Mouse (Mus musculus) forelimb bud, embryonic 11.5 days (tissue): ENCODE results near the gene Cpa4.

Experiments used
- DNase-seq: peaks from one replicate; pipeline ENCODE4 v3.0.0-alpha.2; 2012; ENCODE audit warnings: low read depth, low spot score

The Cpa4 gene

GRCm38 (mm10) chr6:30568069-30568468, at the start of gene Cpa4:
Gene Cpa4 (plus strand): TSS chr6:30568369.
- no peak for DNase-seq

DNA sequence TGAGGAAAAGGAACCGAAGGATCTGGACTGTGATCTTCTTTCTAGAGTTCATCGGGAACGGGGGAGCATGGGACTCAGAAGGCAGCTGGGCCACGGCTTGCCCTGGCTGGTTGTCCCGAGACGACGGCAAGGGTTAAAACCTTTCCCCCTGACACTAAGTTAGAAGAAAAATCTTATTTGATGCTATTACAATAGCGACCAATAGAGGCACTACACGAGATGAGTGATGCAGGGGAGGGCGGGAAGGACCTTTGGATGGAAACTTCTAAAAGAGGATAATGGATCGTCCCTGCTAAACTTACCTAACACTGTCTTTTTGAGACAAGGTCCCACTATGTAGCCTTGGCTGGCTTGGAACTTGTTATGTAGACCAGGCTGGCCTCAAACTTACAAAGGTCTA, 47.8 kb upstream of the Cpa4 start:
- no peak for DNase-seq

DNA sequence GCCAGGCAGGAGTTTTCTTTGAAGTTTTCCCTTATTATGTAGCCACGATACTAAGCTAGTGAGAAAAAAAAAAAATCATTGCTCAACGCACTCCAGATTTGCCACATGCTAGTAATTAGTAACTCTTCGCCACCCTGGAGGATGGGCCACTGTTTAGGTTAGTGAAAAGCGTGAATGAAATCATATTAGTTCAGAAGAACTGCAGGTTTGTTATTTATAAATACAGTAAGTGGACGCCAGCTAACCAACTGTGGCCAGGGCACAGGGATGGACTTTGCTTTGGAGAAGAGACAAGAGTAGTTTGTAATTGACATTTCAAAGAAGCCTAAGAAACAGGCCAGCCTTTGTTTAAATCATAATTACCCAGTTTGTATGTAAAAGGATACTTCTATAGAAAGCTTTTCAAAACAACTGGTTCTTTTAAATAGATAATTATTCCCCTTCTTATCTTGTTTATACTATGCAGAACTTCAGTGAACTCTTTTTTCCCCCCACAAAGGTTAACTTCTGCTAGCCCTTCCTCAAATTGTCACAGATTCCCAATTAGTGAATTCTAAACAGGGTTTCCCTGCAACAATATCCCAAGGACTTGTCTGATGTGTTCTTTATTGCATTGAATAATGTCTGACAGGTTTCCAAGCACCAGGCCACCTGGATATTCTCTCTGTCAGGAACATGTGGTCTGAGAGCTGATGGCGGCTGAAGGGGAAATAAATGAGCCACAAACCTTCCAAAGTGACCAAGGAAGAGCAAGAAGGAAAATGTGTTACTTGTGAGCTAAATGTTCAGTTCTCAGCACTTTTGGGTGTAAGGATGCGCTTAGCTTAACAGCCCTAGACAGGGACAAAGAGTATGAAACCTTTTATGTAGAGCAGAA, 42.5 kb upstream of the Cpa4 start:
- DNase-seq = peak; percentile 81

GRCm38 (mm10) chr6:30526586-30527515, 41.3 kb upstream of the Cpa4 start:
- peak; percentile 82 for DNase-seq

DNA sequence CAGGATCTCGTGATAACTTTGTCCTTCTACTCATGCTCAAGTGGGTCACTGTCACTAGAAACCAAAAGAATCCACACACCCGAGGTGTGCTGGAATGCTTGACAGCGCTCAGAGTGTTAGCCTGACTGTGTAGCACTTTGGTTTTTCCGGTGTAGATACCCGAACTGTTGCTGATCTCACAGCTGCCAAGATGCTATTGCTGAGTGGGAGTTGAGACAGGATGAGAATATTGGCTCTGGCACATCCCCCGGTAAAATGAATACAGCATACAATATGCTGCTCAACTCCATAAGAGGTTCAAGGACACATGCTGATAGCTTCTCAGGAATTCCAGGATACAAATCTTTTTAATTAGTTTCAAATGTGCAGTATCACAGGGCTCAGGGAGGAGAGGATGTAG, 39.4 kb upstream of the Cpa4 start:
- DNase-seq = no peak

GRCm38 (mm10) chr6:30535340-30535739, 32.8 kb upstream of the Cpa4 start:
- no peak for DNase-seq

- no peak for DNase-seq
Observed at GRCm38 (mm10) chr6:30538240-30538639, 29.9 kb upstream of the Cpa4 start.

GRCm38 (mm10) chr6:30538800-30539199, 29.4 kb upstream of the Cpa4 start:
- no peak for DNase-seq

GRCm38 (mm10) chr6:30541009-30541799, 27.0 kb upstream of the Cpa4 start, which contains the start of gene Cpa2:
Gene Cpa2 (plus strand): TSS chr6:30541582.
- DNase-seq = no peak

GRCm38 (mm10) chr6:30542277-30542676, 25.9 kb upstream of the Cpa4 start:
- no peak for DNase-seq

DNA sequence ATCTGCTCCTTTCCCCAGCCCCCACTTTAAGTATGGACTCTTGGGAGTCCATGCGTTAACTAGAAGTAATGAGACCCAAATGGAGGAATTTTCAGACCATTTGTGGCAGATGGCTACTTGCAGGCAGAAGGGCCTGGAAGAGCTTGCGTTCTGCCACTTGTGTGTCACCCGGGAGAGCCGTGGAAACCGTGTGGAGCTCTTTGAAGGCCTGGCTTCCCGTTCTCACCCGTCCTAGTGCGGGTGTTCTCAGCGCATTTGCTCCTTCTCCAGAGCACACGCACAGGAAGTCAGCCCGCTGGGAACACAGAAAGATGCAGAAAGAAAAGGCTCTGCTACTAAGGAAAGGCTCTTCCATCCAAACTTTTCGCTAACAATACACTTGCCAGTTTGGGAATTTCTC, 25.1 kb upstream of the Cpa4 start:
- DNase-seq = no peak

DNA sequence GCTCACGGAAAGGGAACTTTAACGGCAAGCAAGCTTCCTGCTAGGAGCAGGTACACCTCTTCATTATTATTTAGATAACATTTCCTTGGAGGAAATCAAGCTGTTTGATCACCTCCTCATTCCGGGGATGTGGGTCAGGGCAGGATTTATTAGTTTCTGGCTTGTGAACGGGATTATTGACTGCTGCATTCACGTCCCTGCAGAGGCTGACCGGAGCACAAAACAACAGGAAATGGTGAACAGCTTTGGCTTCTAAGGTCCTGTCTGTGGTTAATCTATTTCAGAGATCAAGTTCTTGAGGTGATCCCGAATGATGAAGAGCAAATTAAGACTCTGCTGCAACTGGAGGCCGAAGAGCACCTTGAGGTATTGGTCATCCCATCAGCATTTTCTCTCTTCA, 24.3 kb upstream of the Cpa4 start:
- peak; percentile 82 for DNase-seq

GRCm38 (mm10) chr6:30545689-30546088, 22.5 kb upstream of the Cpa4 start:
- DNase-seq = no peak

DNA sequence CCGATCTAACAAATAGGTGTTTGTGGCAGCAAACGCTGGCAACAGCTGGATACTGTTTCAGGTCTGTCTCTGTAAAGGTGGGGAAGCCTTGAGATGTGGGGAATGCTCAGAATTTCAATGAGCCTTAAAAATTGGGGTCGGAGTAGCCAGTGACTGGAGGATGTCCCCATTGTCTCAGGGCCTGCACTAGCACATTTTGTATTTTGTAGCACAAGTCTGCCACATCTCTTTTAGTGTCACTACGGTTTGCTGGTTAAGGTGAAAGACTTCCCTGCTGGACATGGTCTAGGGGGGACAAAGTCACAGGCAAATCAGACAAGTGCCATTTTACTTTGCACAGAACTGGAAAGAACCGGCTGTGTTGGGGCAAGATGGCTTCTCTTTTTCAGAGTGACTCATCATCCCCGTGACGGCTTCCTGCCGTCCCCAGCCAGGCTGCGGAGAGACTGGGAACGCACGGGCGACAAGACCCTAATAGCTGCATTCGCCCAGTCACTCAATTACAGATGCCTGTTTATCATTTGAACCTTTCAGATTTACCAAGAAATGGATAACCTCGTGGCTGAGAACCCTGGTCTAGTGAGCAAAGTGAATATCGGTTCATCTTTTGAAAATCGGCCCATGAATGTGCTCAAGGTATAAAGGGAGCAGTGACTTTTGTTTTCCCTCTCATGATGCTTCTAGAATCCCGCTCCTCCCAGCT, 21.4 kb upstream of the Cpa4 start:
- DNase-seq = peak; percentile 59

DNA sequence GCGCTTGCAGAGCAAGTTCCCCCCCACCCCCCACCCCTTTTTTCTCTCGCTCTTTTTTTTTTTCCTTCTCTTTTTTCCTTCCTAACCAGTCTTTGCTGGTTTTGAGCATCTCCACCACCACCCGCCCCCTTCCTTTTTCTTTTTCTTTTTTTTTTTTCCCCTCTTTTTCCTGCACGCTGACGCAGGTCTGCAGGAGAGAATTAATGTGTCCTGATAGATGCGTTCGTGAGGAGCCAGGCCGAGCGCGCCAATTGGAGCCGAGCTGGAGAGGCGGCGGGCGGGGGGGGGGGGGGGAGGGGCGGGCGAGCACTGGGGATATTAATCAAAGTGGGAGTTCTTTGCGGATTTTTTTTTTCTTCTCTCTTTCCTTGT, 20.9 kb upstream of the Cpa4 start:
- DNase-seq = peak; percentile 66

GRCm38 (mm10) chr6:30547656-30548306, 20.4 kb upstream of the Cpa4 start:
- no peak for DNase-seq

- peak; percentile 91 for DNase-seq
Observed at GRCm38 (mm10) chr6:30549231-30549761, 18.9 kb upstream of the Cpa4 start.

GRCm38 (mm10) chr6:30550496-30551192, 17.5 kb upstream of the Cpa4 start:
- DNase-seq = no peak

DNA sequence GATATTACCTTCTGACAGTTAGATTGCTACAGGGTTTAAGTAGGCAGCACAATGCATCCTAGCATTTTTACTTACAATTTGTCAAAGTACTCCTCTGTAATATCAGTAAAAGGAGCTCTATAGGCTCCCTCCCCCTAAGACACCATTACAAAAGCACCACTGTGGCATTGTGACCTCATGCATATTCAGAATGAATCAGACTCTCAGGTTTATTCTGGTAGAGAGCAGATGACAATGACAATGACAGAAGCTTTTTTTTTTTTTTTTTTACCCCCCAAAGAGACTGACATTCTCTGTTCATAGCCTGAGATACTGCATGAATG, 17.0 kb upstream of the Cpa4 start:
- no peak for DNase-seq
